Mouse (Mus musculus): ENCODE data around the gene Ifna7.

The Ifna7 gene

DNA sequence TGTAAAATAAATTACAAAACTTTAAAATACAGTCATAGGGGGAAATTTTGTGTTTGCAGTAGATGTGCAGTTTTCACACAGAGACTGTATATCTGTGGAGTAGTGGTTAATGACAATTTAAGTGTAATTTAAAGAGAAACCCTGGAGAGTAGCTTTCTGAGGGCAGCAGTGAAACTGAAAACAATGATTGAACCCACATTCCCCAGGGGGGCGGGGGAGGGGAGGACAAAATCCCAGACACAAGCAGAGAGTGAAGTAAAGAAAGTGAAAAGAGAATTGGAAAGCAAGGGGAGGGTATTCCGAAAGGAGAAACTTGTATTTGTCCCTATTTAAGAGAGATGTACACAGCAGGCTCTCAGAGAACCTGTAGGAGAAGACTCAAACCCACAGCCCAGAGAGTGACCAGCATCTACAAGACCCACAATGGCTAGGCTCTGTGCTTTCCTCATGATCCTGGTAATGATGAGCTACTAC lies 25.4 kb downstream of the Ifna7 start, which contains the start of gene Ifna4:
Ifna4 (plus strand) TSS at position 424 of the 474 bp plus-strand sequence.
- no peak for DNase-seq

DNA sequence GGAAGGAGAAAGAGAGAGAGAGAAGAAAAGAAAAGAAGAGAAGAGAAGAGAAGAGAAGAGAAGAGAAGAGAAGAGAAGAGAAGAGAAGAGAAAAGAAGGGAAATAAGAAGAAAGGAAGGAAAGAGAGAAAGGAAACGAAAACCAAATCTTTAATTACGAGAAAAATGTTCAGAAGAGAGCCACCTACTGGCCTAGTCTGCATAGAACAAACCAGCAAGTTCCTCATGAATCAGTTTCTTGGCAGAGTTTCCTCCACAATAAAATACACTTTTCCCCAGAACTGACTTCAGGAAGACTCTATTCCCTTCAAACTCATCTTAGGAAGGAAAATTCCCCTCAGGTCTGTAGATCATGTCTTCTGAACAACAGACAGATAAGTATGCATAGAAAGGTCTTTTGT lies 29.3 kb downstream of the Ifna7 start:
- no peak for DNase-seq

GRCm38 (mm10) chr4:88849698-88850097 lies 33.7 kb downstream of the Ifna7 start, which contains the start of gene Ifna1:
Ifna1 (plus strand) TSS chr4:88850087.
- no peak for DNase-seq

GRCm38 (mm10) chr4:88851026-88851763 lies 35.2 kb downstream of the Ifna7 start:
- no peak for DNase-seq

GRCm38 (mm10) chr4:88859214-88859613 lies 43.2 kb downstream of the Ifna7 start:
- no peak for DNase-seq

- DNase-seq = no peak
Observed at GRCm38 (mm10) chr4:88863309-88863708, 47.3 kb downstream of the Ifna7 start.

- DNase-seq = peak; percentile 13
Observed at GRCm38 (mm10) chr4:88864599-88864998, 48.6 kb downstream of the Ifna7 start.

DNA sequence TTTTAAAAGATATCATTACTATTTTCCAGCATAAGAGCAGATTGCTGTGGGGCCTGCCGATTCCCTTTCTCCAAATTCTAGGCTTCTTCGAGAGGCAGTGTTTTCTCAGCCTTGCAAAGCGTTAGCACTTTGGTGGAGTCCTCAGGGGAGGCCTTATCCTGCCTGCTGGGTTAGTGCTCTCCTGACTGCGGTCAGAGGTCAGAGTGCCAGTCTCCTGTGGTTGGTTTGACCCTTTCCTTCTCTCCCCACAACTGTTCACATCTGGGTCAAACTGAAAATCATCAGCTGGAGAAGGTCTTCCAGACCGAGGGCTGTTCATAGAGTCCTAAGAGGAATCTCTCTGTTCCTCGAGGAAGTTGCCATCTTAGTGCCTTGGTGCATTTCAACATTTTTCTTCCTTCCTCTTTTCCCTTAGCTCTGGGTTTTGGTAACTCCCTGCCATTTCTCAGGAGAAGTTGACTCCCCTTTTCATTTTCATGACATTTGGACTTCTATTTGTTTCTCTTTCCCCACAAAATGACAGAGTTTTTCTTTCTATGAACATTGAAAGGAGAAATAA lies 49.1 kb downstream of the Ifna7 start:
- no peak for DNase-seq

All from liver (tissue).